Mouse (Mus musculus): ENCODE data around the gene Tmem130. TPM values are rescaled to one million over a fixed set of nuclear protein-coding genes. Genes with fewer than 3 reads are reported as not detected.
"Not testable (repeated sequence)": the region's sequence is repeated elsewhere in the genome, so short reads cannot be mapped to it uniquely, and the experiment has no call there.

Gene Tmem130
- polyA plus RNA-seq, 2 experiments = 0.10 to 0.20 TPM

GRCm38 (mm10) chr5:144769067-144769482, 7.5 kb upstream of the Tmem130 start:
- Histone ChIP-seq H3K4me1 (replicated peaks; ENCODE audit: control insufficient read depth in 2 of 2, insufficient read depth in 2 of 2, low read length in 1 of 2) (peaks cover 5 to 15% of the 10 kb centered on the region in 2 experiments; a peak in 3 of 4 replicates), H3K27ac (peak overlapping the region; percentile 32), H3K4me3 (ENCODE audit: insufficient read depth in 1 of 2, low read depth in 2 of 2, low read length in 2 of 2) (peak overlapping the region; percentile 65 to 94), H3K9me3 (ENCODE audit: control insufficient read depth, low read length) (no peaks in the 10 kb centered on the region), H3K4me2 (ENCODE audit: low read depth) (peak overlapping the region; percentile 80), H3K36me3 (replicated peaks; ENCODE audit: control insufficient read depth, insufficient read depth, low read depth) (peaks cover 2% of the 10 kb centered on the region; the same call in 1 of the 2 replicates), H3K9ac (replicated peaks) (peak overlapping the region; percentile 93), H3K27me3 (ENCODE audit: control insufficient read depth, insufficient read depth, low read length) (no peaks in the 10 kb centered on the region)
- 9% methylated on average over 8 of the region's 8 CpGs for WGBS (ENCODE audit: insufficient replicate concordance)
- TF ChIP-seq CTCF (IDR thresholded peaks at IDR 0.05; ENCODE audit: low read depth) (no peak), EP300 (IDR thresholded peaks at IDR 0.05; ENCODE audit: low read depth) (no peak)
- peak; percentile 3; the same call in 1 of the 2 replicates for ATAC-seq (ENCODE audit: insufficient read depth)
- no peak for DNase-seq (ENCODE audit: low read depth in 3 of 3, low spot score in 3 of 3)

GRCm38 (mm10) chr5:144767911-144768841, 6.6 kb upstream of the Tmem130 start:
- H3K4me2 ChIP-seq (ENCODE audit: low read depth) = peak overlapping the region; percentile 80
- peaks cover 5 to 15% of the 10 kb centered on the region in 2 experiments; a peak in 3 of 4 replicates for H3K4me1 ChIP-seq (replicated peaks; ENCODE audit: control insufficient read depth in 2 of 2, insufficient read depth in 2 of 2, low read length in 1 of 2)
- DNase-seq (ENCODE audit: low read depth in 3 of 3, low spot score in 3 of 3) (peak; percentile 69 to 73 (median 72)), ATAC-seq (ENCODE audit: insufficient read depth) (peak; percentile 89)
- peak; percentile 84 for TF ChIP-seq CTCF (IDR thresholded peaks at IDR 0.05; ENCODE audit: low read depth)
- no peak for TF ChIP-seq EP300 (IDR thresholded peaks at IDR 0.05; ENCODE audit: low read depth)
- H3K27me3 ChIP-seq (ENCODE audit: control insufficient read depth, insufficient read depth, low read length) = no peaks in the 10 kb centered on the region
- H3K27ac ChIP-seq = peak overlapping the region; percentile 46
- H3K9me3 ChIP-seq (ENCODE audit: control insufficient read depth, low read length) = no peaks in the 10 kb centered on the region
- H3K9ac ChIP-seq (replicated peaks) = peak overlapping the region; percentile 93
- peaks cover 2% of the 10 kb centered on the region; the same call in 1 of the 2 replicates for H3K36me3 ChIP-seq (replicated peaks; ENCODE audit: control insufficient read depth, insufficient read depth, low read depth)
- WGBS (ENCODE audit: insufficient replicate concordance) = under 1% methylated on average over 86 of the region's 92 CpGs
- peak overlapping the region; percentile 65 to 94 for H3K4me3 ChIP-seq (ENCODE audit: insufficient read depth in 1 of 2, low read depth in 2 of 2, low read length in 2 of 2)

GRCm38 (mm10) chr5:144767106-144767798, 5.6 kb upstream of the Tmem130 start, which contains the start of gene Trrap:
Trrap (plus strand) TSS chr5:144767732.
- H3K4me1 ChIP-seq (replicated peaks; ENCODE audit: control insufficient read depth in 2 of 2, insufficient read depth in 2 of 2, low read length in 1 of 2) = peaks cover 5 to 15% of the 10 kb centered on the region in 2 experiments; a peak in 3 of 4 replicates
- peak within 1 kb of the TSS; percentile 46 for H3K27ac ChIP-seq
- H3K9ac ChIP-seq (replicated peaks) = peak within 1 kb of the TSS; percentile 93
- 70% methylated on average over 15 of the region's 15 CpGs for WGBS (ENCODE audit: insufficient replicate concordance)
- peak within 1 kb of the TSS; percentile 80 for H3K4me2 ChIP-seq (ENCODE audit: low read depth)
- not testable (repeated sequence) for H3K9me3 ChIP-seq (ENCODE audit: control insufficient read depth, low read length); DNase-seq (ENCODE audit: low read depth in 3 of 3, low spot score in 3 of 3); H3K36me3 ChIP-seq (replicated peaks; ENCODE audit: control insufficient read depth, insufficient read depth, low read depth); ATAC-seq (ENCODE audit: insufficient read depth); H3K27me3 ChIP-seq (ENCODE audit: control insufficient read depth, insufficient read depth, low read length)
- peak within 1 kb of the TSS; percentile 65 to 94 for H3K4me3 ChIP-seq (ENCODE audit: insufficient read depth in 1 of 2, low read depth in 2 of 2, low read length in 2 of 2)

- H3K4me2 ChIP-seq (ENCODE audit: low read depth) = no peak overlapping the region
Measured at GRCm38 (mm10) chr5:144766646-144767045, 5.0 kb upstream of the Tmem130 start.

More at GRCm38 (mm10) chr5:144766646-144767045, 5.0 kb upstream of the Tmem130 start:
- peaks cover 5 to 15% of the 10 kb centered on the region in 2 experiments; a peak in 3 of 4 replicates for H3K4me1 ChIP-seq (replicated peaks; ENCODE audit: control insufficient read depth in 2 of 2, insufficient read depth in 2 of 2, low read length in 1 of 2)
- 66% methylated on average over 11 of the region's 11 CpGs for WGBS (ENCODE audit: insufficient replicate concordance)
- H3K27ac ChIP-seq = no peak overlapping the region
- no peak overlapping the region for H3K9ac ChIP-seq (replicated peaks)
- no peak for DNase-seq (ENCODE audit: low read depth in 3 of 3, low spot score in 3 of 3)
- TF ChIP-seq CTCF (IDR thresholded peaks at IDR 0.05; ENCODE audit: low read depth) (no peak), EP300 (IDR thresholded peaks at IDR 0.05; ENCODE audit: low read depth) (no peak)
- H3K36me3 ChIP-seq (replicated peaks; ENCODE audit: control insufficient read depth, insufficient read depth, low read depth) = peaks cover 1% of the 10 kb centered on the region; the same call in 1 of the 2 replicates
- H3K9me3 ChIP-seq (ENCODE audit: control insufficient read depth, low read length) = no peaks in the 10 kb centered on the region
- peaks cover 3% of the 10 kb centered on the region; the same call in 1 of the 2 replicates for H3K27me3 ChIP-seq (ENCODE audit: control insufficient read depth, insufficient read depth, low read length)
- no peak for ATAC-seq (ENCODE audit: insufficient read depth)
- H3K4me3 ChIP-seq (ENCODE audit: insufficient read depth in 1 of 2, low read depth in 2 of 2, low read length in 2 of 2) = no peak overlapping the region

All from liver, embryonic 14.5 days (tissue).